ENCODE assay signal across 28 mouse cellular contexts in genomic region chr10:120133697-120134096, GRCm38 (mm10). TPM values are rescaled to one million over a fixed set of nuclear protein-coding genes. Genes with fewer than 3 reads are reported as not detected.
DNase-seq lines count a peak whose midpoint lies in the region; ATAC-seq and TF ChIP-seq lines count a peak whose summit lies in the region.
"Had no signal": no experiment of that assay in that cellular context is flagged by ENCODE, and none has a peak within 500 bp of the region (broad histone marks: within the 10 kb centered on the region; RNA-seq: fewer than 3 reads in every experiment).

No protein-coding gene starts in this region.

- H3K9ac ChIP-seq in forebrain, postnatal 0 days, result no peak overlapping the region
- no peak overlapping the region for H3K9ac ChIP-seq in forebrain, embryonic 11.5 days (ENCODE audit: low read length)
- H3K9ac ChIP-seq in midbrain, embryonic 11.5 days (ENCODE audit: low read length), result no peak overlapping the region
- H3K9ac ChIP-seq in midbrain, embryonic 15.5 days, result no peak overlapping the region
- no peak overlapping the region for H3K9ac ChIP-seq in limb, embryonic 13.5 days
- H3K9ac ChIP-seq: hindbrain, embryonic 13.5 days; limb, embryonic 15.5 days; liver, embryonic 13.5 days; neural tube, embryonic 12.5 days had no signal

- H3K4me3 ChIP-seq in forebrain, postnatal 0 days (ENCODE audit: low read depth, low read length), result no peak overlapping the region
- no peak overlapping the region for H3K4me3 ChIP-seq in forebrain, embryonic 11.5 days (ENCODE audit: low read depth, low read length)
- no peak overlapping the region for H3K4me3 ChIP-seq in midbrain, embryonic 11.5 days (ENCODE audit: low read depth, low read length)
- no peak overlapping the region for H3K4me3 ChIP-seq in midbrain, embryonic 15.5 days
- H3K4me3 ChIP-seq in limb, embryonic 13.5 days, result no peak overlapping the region
- H3K4me3 ChIP-seq: hindbrain, embryonic 13.5 days; limb, embryonic 15.5 days; liver, embryonic 13.5 days; neural tube, embryonic 12.5 days had no signal

- no peaks in the 10 kb centered on the region for H3K9me3 ChIP-seq in forebrain, postnatal 0 days (ENCODE audit: low read length)
- H3K9me3 ChIP-seq in forebrain, embryonic 11.5 days (ENCODE audit: control insufficient read depth, low read length), result no peaks in the 10 kb centered on the region
- H3K9me3 ChIP-seq in midbrain, embryonic 11.5 days (ENCODE audit: control insufficient read depth, low read length), result no peaks in the 10 kb centered on the region
- no peaks in the 10 kb centered on the region for H3K9me3 ChIP-seq in midbrain, embryonic 15.5 days
- H3K9me3 ChIP-seq in limb, embryonic 13.5 days, result no peaks in the 10 kb centered on the region
- H3K9me3 ChIP-seq: hindbrain, embryonic 13.5 days; limb, embryonic 15.5 days; liver, embryonic 13.5 days; neural tube, embryonic 12.5 days had no signal

- no peak overlapping the region for H3K27ac ChIP-seq in forebrain, postnatal 0 days (ENCODE audit: low read depth, low read length)
- H3K27ac ChIP-seq in forebrain, embryonic 11.5 days (ENCODE audit: low read depth, low read length), result no peak overlapping the region
- H3K27ac ChIP-seq in midbrain, embryonic 11.5 days (ENCODE audit: low read depth, low read length), result no peak overlapping the region
- no peak overlapping the region for H3K27ac ChIP-seq in midbrain, embryonic 15.5 days
- no peak overlapping the region for H3K27ac ChIP-seq in limb, embryonic 13.5 days
- H3K27ac ChIP-seq: hindbrain, embryonic 13.5 days; limb, embryonic 15.5 days; liver, embryonic 13.5 days; neural tube, embryonic 12.5 days had no signal

- H3K27me3 ChIP-seq in forebrain, postnatal 0 days (ENCODE audit: insufficient read depth, low read length), result no peaks in the 10 kb centered on the region; the same call in 1 of the 2 replicates
- no peaks in the 10 kb centered on the region for H3K27me3 ChIP-seq in forebrain, embryonic 11.5 days (ENCODE audit: control insufficient read depth, insufficient read depth, low read length)
- no peaks in the 10 kb centered on the region for H3K27me3 ChIP-seq in midbrain, embryonic 11.5 days (ENCODE audit: control insufficient read depth, insufficient read depth, low read length)
- H3K27me3 ChIP-seq in midbrain, embryonic 15.5 days (replicated peaks), result no peaks in the 10 kb centered on the region
- 0 out of 2 replicates have a peak, but pooled peaks cover 6% of the 10 kb centered on the region for H3K27me3 ChIP-seq in limb, embryonic 13.5 days
- H3K27me3 ChIP-seq: CH12.LX; hindbrain, embryonic 13.5 days; limb, embryonic 15.5 days; neural tube, embryonic 12.5 days had no signal

- WGBS in forebrain, postnatal 0 days, result 32% methylated on average over 11 of the region's 11 CpGs
- 80% methylated on average over 11 of the region's 11 CpGs for WGBS in forebrain, embryonic 11.5 days
- 86% methylated on average over 11 of the region's 11 CpGs for WGBS in midbrain, embryonic 11.5 days
- WGBS in midbrain, embryonic 15.5 days, result 66% methylated on average over 11 of the region's 11 CpGs
- WGBS in limb, embryonic 13.5 days, result 17% methylated on average over 11 of the region's 11 CpGs

- peak; percentile 41 to 59 for DNase-seq in cerebellum, postnatal 10 days
- no peak for DNase-seq in cerebellum, adult 11-12 months
- no peak for DNase-seq in forebrain, postnatal 0 days
- no peak for DNase-seq in forebrain, embryonic 11.5 days (ENCODE audit: low spot score)
- DNase-seq in midbrain, embryonic 11.5 days (ENCODE audit: low spot score, missing footprints), result peak; percentile 33
- DNase-seq: adrenal gland, adult 8-10 months; cerebellum, adult 11 months; cerebellum, adult 9-11 months; gastrocnemius, postnatal 14 days; heart, adult 11 months; heart, postnatal 4 days; kidney, adult 8-10 months; kidney, postnatal 14 days; layer of hippocampus, adult 9-11 months; liver, embryonic 13.5 days; lung, adult 18-20 months; lung, postnatal 10 days; spleen, adult 18-20 months; thymus, postnatal 14 days had no signal

- H3K36me3 ChIP-seq in forebrain, postnatal 0 days (ENCODE audit: insufficient read depth), result no peaks in the 10 kb centered on the region
- no peaks in the 10 kb centered on the region for H3K36me3 ChIP-seq in forebrain, embryonic 11.5 days (ENCODE audit: control insufficient read depth, insufficient read depth, low read length)
- H3K36me3 ChIP-seq in midbrain, embryonic 11.5 days (ENCODE audit: control insufficient read depth, insufficient read depth, low read length), result no peaks in the 10 kb centered on the region
- H3K36me3 ChIP-seq in midbrain, embryonic 15.5 days (replicated peaks), result no peaks in the 10 kb centered on the region
- H3K36me3 ChIP-seq in limb, embryonic 13.5 days, result no peaks in the 10 kb centered on the region
- H3K36me3 ChIP-seq: hindbrain, embryonic 13.5 days; limb, embryonic 15.5 days; liver, embryonic 13.5 days; neural tube, embryonic 12.5 days had no signal

- ATAC-seq in forebrain, postnatal 0 days, result peak; percentile 29; the same call in 1 of the 2 replicates
- ATAC-seq in forebrain, embryonic 11.5 days (replicated peaks; ENCODE audit: low FRiP score), result no peak
- ATAC-seq in midbrain, embryonic 11.5 days (ENCODE audit: low FRiP score), result no peak
- ATAC-seq in midbrain, embryonic 15.5 days (replicated peaks), result no peak
- ATAC-seq in limb, embryonic 13.5 days (ENCODE audit: low FRiP score, low read depth), result no peak
- ATAC-seq: intestine, embryonic 16.5 days; midbrain, embryonic 16.5 days had no signal

- no peak for TF ChIP-seq CTCF in forebrain, postnatal 0 days (IDR thresholded peaks at IDR 0.05; ENCODE audit: low read depth)

- H3K4me2 ChIP-seq in forebrain, postnatal 0 days (ENCODE audit: low read depth), result no peak overlapping the region
- H3K4me2 ChIP-seq in forebrain, embryonic 11.5 days (ENCODE audit: low read depth, low read length, severe bottlenecking), result no peak overlapping the region
- H3K4me2 ChIP-seq in midbrain, embryonic 11.5 days, result no peak overlapping the region
- H3K4me2 ChIP-seq in midbrain, embryonic 15.5 days, result no peak overlapping the region
- H3K4me2 ChIP-seq in limb, embryonic 13.5 days (replicated peaks), result peak overlapping the region; percentile 30
- H3K4me2 ChIP-seq: heart, embryonic 11.5 days; hindbrain, embryonic 13.5 days; limb, embryonic 15.5 days; liver, embryonic 13.5 days; neural tube, embryonic 12.5 days had no signal

- no peaks in the 10 kb centered on the region for H3K4me1 ChIP-seq in forebrain, postnatal 0 days (ENCODE audit: insufficient read depth)
- H3K4me1 ChIP-seq in forebrain, embryonic 11.5 days (replicated peaks; ENCODE audit: control insufficient read depth, insufficient read depth, low read length), result no peaks in the 10 kb centered on the region
- no peaks in the 10 kb centered on the region for H3K4me1 ChIP-seq in midbrain, embryonic 11.5 days (ENCODE audit: control insufficient read depth, insufficient read depth, low read length)
- H3K4me1 ChIP-seq in midbrain, embryonic 15.5 days, result peaks cover 3% of the 10 kb centered on the region; the same call in 1 of the 2 replicates
- peaks cover 17% of the 10 kb centered on the region for H3K4me1 ChIP-seq in limb, embryonic 13.5 days
- H3K4me1 ChIP-seq: liver, embryonic 13.5 days; neural tube, embryonic 12.5 days had no signal

RNA-seq across cellular contexts. Expression of gene Helb, which starts 20.9 kb away (rescaled TPM):
- total RNA-seq in forebrain, postnatal 0 days (2014; rRNA removed), result 3.4 and 3.9 TPM in 2 replicates
- 1.4 and 2.1 TPM in 2 replicates for polyA plus RNA-seq in forebrain, postnatal 0 days (2015; fragmentation: Nextera tagmentation; extraction: Ambion mirVana)
- 4.8 and 5.2 TPM in 2 replicates for polyA plus RNA-seq in forebrain, embryonic 11.5 days (2014; fragmentation: Nextera tagmentation; extraction: Ambion mirVana)
- polyA plus RNA-seq in midbrain, embryonic 11.5 days (2014; fragmentation: Nextera tagmentation; extraction: Ambion mirVana), result 3.7 and 4.2 TPM in 2 replicates
- 2.1 and 2.2 TPM in 2 replicates for polyA plus RNA-seq in midbrain, embryonic 15.5 days (2015; fragmentation: Nextera tagmentation; extraction: Ambion mirVana)
- polyA plus RNA-seq in limb, embryonic 13.5 days (2015; fragmentation: Nextera tagmentation; extraction: Ambion mirVana), result 9.1 and 9.2 TPM in 2 replicates

Comparison
In these comparisons a context has a peak if more than half of its experiments do, and no peak if none do; other contexts are left out.
1. DNase-seq: peak in cerebellum, postnatal 10 days (2 of 2) and midbrain, embryonic 11.5 days (single experiment); none in cerebellum, adult 11-12 months (single experiment), forebrain, postnatal 0 days (single experiment) and forebrain, embryonic 11.5 days (single experiment).